Mouse (Mus musculus) ES-E14 (cell line): ENCODE results near the gene Nkain4. TPM values are rescaled to one million over a fixed set of nuclear protein-coding genes. Genes with fewer than 3 reads are reported as not detected.

Experiments used
- DNase-seq: peaks from one replicate; pipeline ENCODE4 v3.0.0-alpha.2; 2013; ENCODE audit warnings: low read depth, low spot score
- H3K27ac ChIP-seq: 2 replicates; pipeline ENCODE4 v1.5.1; 2012; ENCODE audit warnings: low read depth, mild to moderate bottlenecking, low read length, moderate library complexity, mixed read lengths; ENCODE audit not compliant: poor library complexity, insufficient read depth, severe bottlenecking
- H3K36me3 ChIP-seq: 2 replicates; pipeline ENCODE4 v1.6.1; 2012; ENCODE audit warnings: mild to moderate bottlenecking, low read length, moderate library complexity, mixed read lengths; ENCODE audit not compliant: control insufficient read depth, poor library complexity, insufficient read depth, severe bottlenecking
- H3K4me1 ChIP-seq, 2 experiments: fragments of 150-350 bp in 1 of 2; sonication (generic) in 1 of 2; 2 replicates each; pipeline ENCODE4 v1.6.1; 2012; ENCODE audit warnings: low read length in 2 of 2, mild to moderate bottlenecking in 1 of 2, mixed read lengths in 1 of 2; ENCODE audit not compliant: control insufficient read depth in 2 of 2, insufficient read depth in 2 of 2, poor library complexity in 1 of 2
- H3K4me3 ChIP-seq, 2 experiments: fragments of 150-350 bp in 1 of 2; sonication (generic) in 1 of 2; 2 replicates each; pipeline ENCODE4 v1.5.1; 2012; ENCODE audit warnings: low read length in 2 of 2, low read depth in 1 of 2, mild to moderate bottlenecking in 1 of 2, mixed read lengths in 1 of 2; ENCODE audit not compliant: insufficient read depth in 1 of 2, poor library complexity in 1 of 2, severe bottlenecking in 1 of 2
- H3K9ac ChIP-seq: 2 replicates; pipeline ENCODE4 v1.6.1; 2012; ENCODE audit warnings: low read depth, mild to moderate bottlenecking, low read length, mixed read lengths; ENCODE audit not compliant: poor library complexity, insufficient read depth, severe bottlenecking
- H3K9me3 ChIP-seq: fragments of 150-350 bp; sonication (generic); 2 replicates; pipeline ENCODE4 v1.6.1; 2012; ENCODE audit warnings: low read depth, mild to moderate bottlenecking, low read length; ENCODE audit not compliant: control insufficient read depth, insufficient read depth
- CHD2 ChIP-seq: IDR thresholded peaks from 2 replicates; pipeline ENCODE4 v1.6.1; 2014; ENCODE audit warnings: mild to moderate bottlenecking, low read depth, low read length, inconsistent platforms
- HCFC1 ChIP-seq: IDR thresholded peaks from 2 replicates; pipeline ENCODE4 v1.6.1; 2012; ENCODE audit warnings: low read length, inconsistent platforms, borderline replicate concordance; ENCODE audit not compliant: insufficient read depth
- MAFK ChIP-seq: IDR thresholded peaks from 2 replicates; pipeline ENCODE4 v1.6.1; 2014; ENCODE audit warnings: mild to moderate bottlenecking, low read depth, low read length, inconsistent platforms; ENCODE audit not compliant: insufficient read depth
- ZC3H11A ChIP-seq: IDR thresholded peaks from 2 replicates; pipeline ENCODE4 v1.6.1; 2012; ENCODE audit warnings: low read depth, mild to moderate bottlenecking, inconsistent platforms, low read length, borderline replicate concordance
- ZNF384 ChIP-seq: IDR thresholded peaks from 2 replicates; pipeline ENCODE4 v1.6.1; 2012; ENCODE audit warnings: low read depth, low read length, inconsistent platforms
- in situ Hi-C, 2 experiments: fragments of 600-800 bp; cut with MboI; formaldehyde crosslinking; loops; one replicate each; pipeline ENCODE4 v1.15.1; 2025; ENCODE audit warnings: low sequenced_read_pairs in 2 of 2, inconsistent platforms in 1 of 2; ENCODE audit not compliant: unreplicated experiment in 2 of 2
- total RNA-seq: library from RNA; depleted of rRNA; stranded (reverse); fragments of 300-350 nt; gene quantifications from 2 replicates; pipeline ENCODE4 v1.2.3, GENCODE M21; 2012

Nkain4 gene
- total RNA-seq, 1 experiment: 7.8 TPM

GRCm38 (mm10) chr2:180922739-180923138 is 31.8 kb downstream of the Nkain4 start:
- Histone ChIP-seq H3K9me3 (no peaks in the 10 kb centered on the region), H3K27ac (no peak overlapping the region), H3K36me3 (peaks cover 10% of the 10 kb centered on the region), H3K4me3 (no peak overlapping the region), H3K9ac (no peak overlapping the region), H3K4me1 (no peaks in the 10 kb centered on the region; a peak in 1 of 4 replicates)
- in situ Hi-C loops: no loop called here
- no peak for DNase-seq
- TF ChIP-seq ZNF384 (no peak), CHD2 (no peak), MAFK (no peak), HCFC1 (no peak), ZC3H11A (no peak)

DNA sequence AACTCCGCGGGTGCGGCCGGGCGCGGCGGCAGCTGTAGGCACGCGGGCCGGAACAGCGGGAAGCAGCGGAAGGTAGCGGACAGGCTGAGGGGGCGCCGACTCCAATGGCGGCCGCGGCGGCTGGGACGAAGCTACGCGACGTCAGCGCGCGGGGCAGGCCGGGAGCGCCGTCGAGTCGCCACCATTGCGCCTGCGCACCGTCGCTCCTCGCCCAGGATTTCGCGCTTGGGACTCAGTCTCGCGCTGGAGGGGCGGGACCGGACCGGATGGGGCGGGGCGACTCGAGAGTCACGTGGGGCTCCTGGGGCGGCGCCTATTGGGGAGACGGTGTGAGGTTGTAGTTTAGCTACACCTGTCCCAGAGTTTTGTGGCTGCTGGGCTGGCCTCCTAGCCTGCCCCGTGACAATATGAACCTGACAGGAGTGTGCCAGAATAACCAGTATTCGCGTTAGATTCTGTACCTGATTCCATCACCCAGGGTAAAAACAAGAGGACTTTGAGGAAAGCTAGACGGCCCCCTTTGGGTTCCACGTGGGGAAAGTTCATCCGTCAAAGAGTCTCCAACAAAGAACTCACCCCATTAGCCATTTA is 33.6 kb downstream of the Nkain4 start, which contains the start of gene Ythdf1:
Gene Ythdf1 (minus strand): TSS at position 140 of the 591 bp plus-strand sequence.
- H3K36me3 ChIP-seq: peaks cover 14% of the 10 kb centered on the region
- no peaks in the 10 kb centered on the region; a peak in 1 of 4 replicates for H3K4me1 ChIP-seq
- peak within 1 kb of the TSS; percentile 79 for H3K27ac ChIP-seq
- H3K9ac ChIP-seq: peak within 1 kb of the TSS; percentile 99
- TF ChIP-seq HCFC1 (peak; percentile 55; the same call in 1 of the 2 replicates), MAFK (no peak)
- DNase-seq: peak; percentile 96
- peak within 1 kb of the TSS; percentile 95 to 99 for H3K4me3 ChIP-seq
- no peaks in the 10 kb centered on the region for H3K9me3 ChIP-seq
- in situ Hi-C loops: no loop called here

DNA sequence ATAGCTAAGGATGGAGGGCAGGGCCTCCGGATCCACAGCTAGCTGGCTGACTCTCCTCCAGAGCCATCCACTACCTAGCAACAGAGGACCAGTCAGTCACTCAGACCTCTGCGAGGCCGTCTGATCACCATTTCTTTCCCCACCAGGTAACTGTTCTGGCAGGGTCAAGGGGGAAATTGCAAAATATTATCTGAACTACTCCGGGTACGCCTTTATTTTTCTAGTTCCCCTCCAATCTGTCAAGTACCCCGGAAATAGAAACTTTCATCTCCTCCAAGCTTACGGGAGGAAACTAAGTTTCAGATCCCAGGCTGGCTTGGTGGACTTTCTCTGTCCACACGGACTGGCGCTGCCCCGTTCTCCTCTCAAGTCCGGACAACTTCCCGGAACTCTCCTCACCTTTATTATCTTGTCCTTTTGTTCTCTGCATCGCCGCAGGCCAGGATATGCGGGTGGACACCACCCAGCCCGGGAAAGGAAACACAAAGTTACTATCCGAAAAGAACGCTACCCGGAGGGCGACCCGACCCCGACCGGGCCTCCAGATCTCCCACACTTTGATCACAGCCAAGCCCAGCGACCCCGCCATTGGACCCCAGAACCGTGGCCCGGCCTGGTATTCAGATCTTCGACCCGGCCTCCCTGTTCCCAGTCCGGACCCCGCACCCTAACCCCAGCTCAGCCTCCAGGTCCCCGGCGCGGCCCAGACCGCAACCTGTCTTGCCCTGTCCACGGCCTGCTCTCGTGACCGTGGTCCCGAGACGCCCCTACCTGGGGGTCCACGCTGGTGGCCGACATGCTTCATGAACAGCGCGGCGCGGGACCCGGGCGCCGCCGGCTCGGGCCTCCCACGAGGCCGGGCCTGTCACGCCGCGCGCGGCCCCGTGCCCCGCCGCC is 34.3 kb downstream of the Nkain4 start:
- Histone ChIP-seq H3K27ac (peak overlapping the region; percentile 79), H3K4me3 (peak overlapping the region; percentile 95 to 99), H3K4me1 (no peaks in the 10 kb centered on the region; a peak in 1 of 4 replicates), H3K36me3 (peaks cover 14% of the 10 kb centered on the region), H3K9ac (peak overlapping the region; percentile 99), H3K9me3 (no peaks in the 10 kb centered on the region)
- DNase-seq: no peak
- in situ Hi-C loops: no loop called here
- TF ChIP-seq MAFK (no peak), ZC3H11A (no peak), CHD2 (no peak)

- Histone ChIP-seq H3K4me3 (no peak overlapping the region), H3K4me1 (peaks cover 0 to 10% of the 10 kb centered on the region in 2 experiments; a peak in 2 of 4 replicates), H3K36me3 (peaks cover 41% of the 10 kb centered on the region), H3K27ac (no peak overlapping the region), H3K9me3 (no peaks in the 10 kb centered on the region), H3K9ac (no peak overlapping the region)
- no peak for TF ChIP-seq HCFC1
- TF ChIP-seq ZC3H11A: no peak
- no peak for TF ChIP-seq MAFK
- TF ChIP-seq ZNF384: no peak
- TF ChIP-seq CHD2: no peak
- no peak for DNase-seq
- in situ Hi-C loops: no loop called here
Observed at GRCm38 (mm10) chr2:180915886-180916433, 38.5 kb downstream of the Nkain4 start.
